Mouse (Mus musculus) MEL (cell line): ENCODE data around the gene Mast3.

Experiments used
- CHD1 ChIP-seq: IDR thresholded peaks from 2 replicates; pipeline ENCODE4 v1.6.1; 2012; ENCODE audit warnings: low read depth, mild to moderate bottlenecking, inconsistent platforms, low read length, improper control_type of control experiment
- CTCF ChIP-seq, 3 experiments: IDR thresholded peaks in 2 of 3; conservative IDR thresholded peaks in 1 of 3; 2 replicates each; pipeline ENCODE4 v1.5.1; 2011 to 2012; ENCODE audit warnings: low read length in 3 of 3, low read depth in 2 of 3, mild to moderate bottlenecking in 2 of 3, improper control_type of control experiment in 1 of 3, inconsistent platforms in 1 of 3, mixed read lengths in 1 of 3, moderate library complexity in 1 of 3; ENCODE audit not compliant: control insufficient read depth in 1 of 3, insufficient read depth in 1 of 3, poor library complexity in 1 of 3, severe bottlenecking in 1 of 3
- MAFK ChIP-seq: IDR thresholded peaks from 2 replicates; pipeline ENCODE4 v1.6.1; 2011; ENCODE audit warnings: low read depth, mild to moderate bottlenecking, low read length, improper control_type of control experiment, borderline replicate concordance
- MAX ChIP-seq: IDR thresholded peaks from 2 replicates; pipeline ENCODE4 v1.6.1; 2011; ENCODE audit warnings: low read length, improper control_type of control experiment
- POLR2A ChIP-seq, 2 experiments: IDR thresholded peaks; 2 replicates each; pipeline ENCODE4 v1.6.1; 2011 to 2012; ENCODE audit warnings: low read length in 2 of 2, mild to moderate bottlenecking in 2 of 2, control low read depth in 1 of 2, improper control_type of control experiment in 1 of 2, low read depth in 1 of 2, moderate library complexity in 1 of 2; ENCODE audit not compliant: control insufficient read depth in 1 of 2, insufficient read depth in 1 of 2, poor library complexity in 1 of 2
- SIN3A ChIP-seq: IDR thresholded peaks from 2 replicates; pipeline ENCODE4 v1.6.1; 2012; ENCODE audit warnings: low read length, improper control_type of control experiment, inconsistent platforms
- SMC3 ChIP-seq: IDR thresholded peaks from 2 replicates; pipeline ENCODE4 v1.6.1; 2011; ENCODE audit warnings: low read depth, low read length, improper control_type of control experiment
- UBTF ChIP-seq: IDR thresholded peaks from 2 replicates; pipeline ENCODE4 v1.6.1; 2012; ENCODE audit warnings: low read depth, mild to moderate bottlenecking, inconsistent platforms, low read length, improper control_type of control experiment, moderate library complexity, borderline replicate concordance; ENCODE audit not compliant: insufficient read depth

- TF ChIP-seq MAFK = no peak
- TF ChIP-seq SIN3A = no peak
- TF ChIP-seq MAX = no peak
- TF ChIP-seq POLR2A (IDR thresholded peaks at IDR 0.05; ENCODE audit: control insufficient read depth in 1 of 2, insufficient read depth in 1 of 2, low read depth in 1 of 2, low read length in 2 of 2, poor library complexity in 1 of 2) = no peak
- no peak for TF ChIP-seq SMC3
- no peak for TF ChIP-seq CTCF (IDR thresholded peaks at IDR 0.05 in 2 of 3, conservative IDR thresholded peaks at IDR 0.05 in 1 of 3; ENCODE audit: control insufficient read depth in 1 of 3, insufficient read depth in 1 of 3, low read depth in 2 of 3, low read length in 3 of 3, poor library complexity in 1 of 3, severe bottlenecking in 1 of 3)
- TF ChIP-seq UBTF = no peak
- no peak for TF ChIP-seq CHD1
Observed at GRCm38 (mm10) chr8:70758616-70759561, 46.0 kb downstream of the Mast3 start.
